ENCODE assay signal across 23 mouse cellular contexts in genomic region chr2:73360536-73360935, GRCm38 (mm10). TPM values are rescaled to one million over a fixed set of nuclear protein-coding genes. Genes with fewer than 3 reads are reported as not detected.
A peak's percentile ranks its signal among the peaks of the same experiment; 100 is the strongest.
DNase-seq lines count a peak whose midpoint lies in the region; ATAC-seq lines count a peak whose summit lies in the region.
"Had no signal": no experiment of that assay in that cellular context is flagged by ENCODE, and none has a peak within 500 bp of the region (broad histone marks: within the 10 kb centered on the region; RNA-seq: fewer than 3 reads in every experiment).

No protein-coding gene starts in this region.

- H3K9ac ChIP-seq in liver, embryonic 11.5 days (ENCODE audit: low read depth, low read length): no peak overlapping the region
- no peak overlapping the region for H3K9ac ChIP-seq in liver, embryonic 15.5 days
- H3K9ac ChIP-seq: embryonic facial prominence, embryonic 12.5 days; forebrain, embryonic 13.5 days; heart, embryonic 15.5 days; hindbrain, embryonic 14.5 days had no signal

- H3K27me3 ChIP-seq in heart, embryonic 10.5 days (ENCODE audit: insufficient read depth, poor library complexity, severe bottlenecking): no peaks in the 10 kb centered on the region
- H3K27me3 ChIP-seq in liver, embryonic 11.5 days (replicated peaks; ENCODE audit: control insufficient read depth, insufficient read depth, low read length): no peaks in the 10 kb centered on the region
- no peaks in the 10 kb centered on the region for H3K27me3 ChIP-seq in liver, embryonic 15.5 days
- H3K27me3 ChIP-seq: embryonic facial prominence, embryonic 12.5 days; forebrain, embryonic 13.5 days; heart, embryonic 15.5 days had no signal

- no peak for DNase-seq in heart, embryonic 10.5 days (ENCODE audit: low spot score)
- DNase-seq in heart, adult 8-10 months (ENCODE audit: low spot score): no peak
- DNase-seq in liver, embryonic 11.5 days (ENCODE audit: low spot score): no peak
- DNase-seq in thymus, adult 18-20 months: no peak
- no peak for DNase-seq in left cerebral cortex, postnatal 25 days (ENCODE audit: low spot score in 2 of 2)
- DNase-seq in adipocyte (ENCODE audit: low spot score): no peak
- DNase-seq: adrenal gland, postnatal 14 days; B cell, adult 2 months; cerebellum, adult 11 months; cerebellum, adult 8-10 months; cerebellum, postnatal 14 days; embryo, embryonic 11 days; gastrocnemius, postnatal 36 days had no signal

- 80% methylated on average over 2 of the region's 2 CpGs for WGBS in heart, embryonic 10.5 days
- 77% methylated on average over 2 of the region's 2 CpGs for WGBS in liver, embryonic 11.5 days
- WGBS in liver, embryonic 15.5 days (ENCODE audit: insufficient replicate concordance): 54% methylated on average over 2 of the region's 2 CpGs

- H3K27ac ChIP-seq in heart, embryonic 10.5 days: 0 out of 2 replicates have a peak overlapping the region, but pooled peaks have one; percentile 6
- H3K27ac ChIP-seq in liver, embryonic 11.5 days (ENCODE audit: low read depth, low read length): peak overlapping the region; percentile 26
- H3K27ac ChIP-seq in liver, embryonic 15.5 days (replicated peaks): peak overlapping the region; percentile 95
- H3K27ac ChIP-seq: embryonic facial prominence, embryonic 12.5 days; forebrain, embryonic 13.5 days; heart, embryonic 15.5 days; hindbrain, embryonic 10.5 days; hindbrain, embryonic 14.5 days had no signal

- H3K9me3 ChIP-seq in heart, embryonic 10.5 days: no peaks in the 10 kb centered on the region
- H3K9me3 ChIP-seq in liver, embryonic 11.5 days (ENCODE audit: control insufficient read depth, low read length): no peaks in the 10 kb centered on the region
- no peaks in the 10 kb centered on the region for H3K9me3 ChIP-seq in liver, embryonic 15.5 days (replicated peaks)
- H3K9me3 ChIP-seq: embryonic facial prominence, embryonic 12.5 days; forebrain, embryonic 13.5 days; G1E; heart, embryonic 15.5 days; hindbrain, embryonic 10.5 days had no signal

- intact Hi-C loops in left cerebral cortex, postnatal 25 days (cut with DNase I): no loop called here

- H3K4me1 ChIP-seq in heart, embryonic 10.5 days: no peaks in the 10 kb centered on the region
- H3K4me1 ChIP-seq in liver, embryonic 11.5 days (replicated peaks; ENCODE audit: control insufficient read depth, insufficient read depth, low read length): peaks cover 13% of the 10 kb centered on the region
- H3K4me1 ChIP-seq in liver, embryonic 15.5 days (replicated peaks): peaks cover 29% of the 10 kb centered on the region
- H3K4me1 ChIP-seq: forebrain, embryonic 13.5 days; heart, embryonic 15.5 days; hindbrain, embryonic 10.5 days had no signal

- no peak overlapping the region for H3K4me2 ChIP-seq in liver, embryonic 11.5 days
- peak overlapping the region; percentile 63 for H3K4me2 ChIP-seq in liver, embryonic 15.5 days
- H3K4me2 ChIP-seq: embryonic facial prominence, embryonic 12.5 days; forebrain, embryonic 13.5 days; heart, embryonic 11.5 days; heart, embryonic 15.5 days; hindbrain, embryonic 14.5 days had no signal

- peak; percentile 48; the same call in 1 of the 2 replicates for ATAC-seq in liver, embryonic 11.5 days (replicated peaks; ENCODE audit: low FRiP score)
- ATAC-seq in liver, embryonic 15.5 days (ENCODE audit: insufficient read depth): peak; percentile 57
- peak; percentile 23; the same call in 1 of the 2 replicates for ATAC-seq in megakaryocyte-erythroid progenitor cell, adult 5-6 weeks (replicated peaks; ENCODE audit: low FRiP score, low TSS enrichment, poor library complexity, severe bottlenecking)
- ATAC-seq: CD4-positive, CD25-positive, alpha-beta regulatory T cell, adult 4 months; forebrain, embryonic 13.5 days had no signal

- H3K36me3 ChIP-seq in heart, embryonic 10.5 days: 0 out of 2 replicates have a peak, but pooled peaks cover 6% of the 10 kb centered on the region
- no peaks in the 10 kb centered on the region for H3K36me3 ChIP-seq in liver, embryonic 11.5 days (ENCODE audit: control insufficient read depth, insufficient read depth, low read length)
- peaks cover 26% of the 10 kb centered on the region for H3K36me3 ChIP-seq in liver, embryonic 15.5 days (replicated peaks)
- H3K36me3 ChIP-seq: embryonic facial prominence, embryonic 12.5 days; heart, embryonic 15.5 days; hindbrain, embryonic 10.5 days had no signal

- no peak overlapping the region for H3K4me3 ChIP-seq in heart, embryonic 10.5 days
- no peak overlapping the region for H3K4me3 ChIP-seq in liver, embryonic 11.5 days (ENCODE audit: low read depth, low read length)
- no peak overlapping the region for H3K4me3 ChIP-seq in liver, embryonic 15.5 days (replicated peaks)
- H3K4me3 ChIP-seq: embryonic facial prominence, embryonic 12.5 days; forebrain, embryonic 13.5 days; heart, embryonic 15.5 days; hindbrain, embryonic 10.5 days had no signal

RNA-seq across cellular contexts. Expression of gene Gpr155, which starts 25.8 kb away (rescaled TPM):
- 3.5 and 4.7 TPM in 2 replicates for polyA plus RNA-seq in heart, embryonic 10.5 days (2016; fragmentation: Nextera tagmentation; extraction: Ambion mirVana)
- total RNA-seq in heart, adult 8-10 months (2022): 10 to 100 TPM; 14.2 to 19.0 (median 14.4) TPM
- polyA plus RNA-seq in liver, embryonic 11.5 days (2014; fragmentation: Nextera tagmentation; extraction: Ambion mirVana): 6.3 and 8.4 TPM in 2 replicates
- polyA plus RNA-seq in liver, embryonic 15.5 days (2015; fragmentation: Nextera tagmentation; extraction: Ambion mirVana): 6.4 and 7.3 TPM in 2 replicates
- 4.7 and 8.0 TPM in 2 replicates for total RNA-seq in megakaryocyte-erythroid progenitor cell, adult 5-6 weeks (2014; fragmentation: Nextera tagmentation)
- total RNA-seq in megakaryocyte-erythroid progenitor cell, adult 5-6 weeks (2017): 4.5 and 7.8 TPM in 2 replicates
- total RNA-seq in left cerebral cortex, postnatal 25 days (2021): 10 to 100 TPM; 32.7 to 45.7 TPM

RNA-seq across cellular contexts. Expression of gene Cir1, which starts 48.0 kb away (rescaled TPM):
- 9.7 and 12.0 TPM in 2 replicates for polyA plus RNA-seq in heart, embryonic 10.5 days (2016; fragmentation: Nextera tagmentation; extraction: Ambion mirVana)
- 10 to 100 TPM; 11.8 to 18.4 (median 13.9) TPM for total RNA-seq in heart, adult 8-10 months (2022)
- 22.1 and 22.6 TPM in 2 replicates for polyA plus RNA-seq in liver, embryonic 11.5 days (2014; fragmentation: Nextera tagmentation; extraction: Ambion mirVana)
- polyA plus RNA-seq in liver, embryonic 15.5 days (2015; fragmentation: Nextera tagmentation; extraction: Ambion mirVana): 14.1 and 17.4 TPM in 2 replicates
- total RNA-seq in megakaryocyte-erythroid progenitor cell, adult 5-6 weeks (2014; fragmentation: Nextera tagmentation): 20.2 and 28.4 TPM in 2 replicates
- 28.3 and 36.9 TPM in 2 replicates for total RNA-seq in megakaryocyte-erythroid progenitor cell, adult 5-6 weeks (2017)
- total RNA-seq in left cerebral cortex, postnatal 25 days (2021): 10 to 100 TPM; 26.4 to 28.6 TPM

RNA-seq across cellular contexts. Expression of gene Scrn3, which starts 48.1 kb away (rescaled TPM):
- polyA plus RNA-seq in heart, embryonic 10.5 days (2016; fragmentation: Nextera tagmentation; extraction: Ambion mirVana): 15.1 and 16.6 TPM in 2 replicates
- 10 to 100 TPM; 31.2 to 38.6 (median 32.3) TPM for total RNA-seq in heart, adult 8-10 months (2022)
- polyA plus RNA-seq in liver, embryonic 11.5 days (2014; fragmentation: Nextera tagmentation; extraction: Ambion mirVana): 27.6 and 31.6 TPM in 2 replicates
- polyA plus RNA-seq in liver, embryonic 15.5 days (2015; fragmentation: Nextera tagmentation; extraction: Ambion mirVana): 27.9 and 28.5 TPM in 2 replicates
- total RNA-seq in megakaryocyte-erythroid progenitor cell, adult 5-6 weeks (2014; fragmentation: Nextera tagmentation): 33.3 and 38.3 TPM in 2 replicates
- total RNA-seq in megakaryocyte-erythroid progenitor cell, adult 5-6 weeks (2017): 54.5 and 79.7 TPM in 2 replicates
- 10 to 100 TPM; 13.3 to 17.5 TPM for total RNA-seq in left cerebral cortex, postnatal 25 days (2021)

Comparison
In these comparisons a context has a peak if more than half of its experiments do, and no peak if none do; other contexts are left out.
1. H3K27ac ChIP-seq: peak in every context shown above with its lines; median percentile 95 in liver, embryonic 15.5 days; 26 in liver, embryonic 11.5 days; 6 in heart, embryonic 10.5 days.